Mouse (Mus musculus) heart, embryonic 11.5 days (tissue): ENCODE measurements around the gene 5730507C01Rik. TPM values are rescaled to one million over a fixed set of nuclear protein-coding genes. Genes with fewer than 3 reads are reported as not detected.
"Not testable (repeated sequence)": the region's sequence is repeated elsewhere in the genome, so short reads cannot be mapped to it uniquely, and the experiment has no call there.

Source experiments
- ATAC-seq: fragments of 200-750 bp; cut with Nextera tagmentation; replicated peaks from 2 replicates; pipeline ENCODE4 v1.8.0; 2017; ENCODE audit warnings: moderate library complexity; ENCODE audit not compliant: insufficient number of reproducible peaks, low FRiP score, low TSS enrichment
- H3K27ac ChIP-seq: fragments of 300-500 bp; sonication (generic); 2 replicates; pipeline ENCODE4 v1.5.1; 2014; ENCODE audit warnings: mild to moderate bottlenecking, low read depth, low read length
- H3K27me3 ChIP-seq: fragments of 300-500 bp; sonication (generic); 2 replicates; pipeline ENCODE4 v1.6.1; 2014; ENCODE audit warnings: mild to moderate bottlenecking, low read length, mixed read lengths; ENCODE audit not compliant: control insufficient read depth, insufficient read depth
- H3K36me3 ChIP-seq: fragments of 300-500 bp; sonication (generic); 2 replicates; pipeline ENCODE4 v1.6.1; 2014; ENCODE audit warnings: mild to moderate bottlenecking, low read length, moderate library complexity, mixed read lengths; ENCODE audit not compliant: control insufficient read depth, insufficient read depth
- H3K4me1 ChIP-seq: fragments of 300-500 bp; sonication (generic); 2 replicates; pipeline ENCODE4 v1.6.1; 2014; ENCODE audit warnings: low read length; ENCODE audit not compliant: control insufficient read depth, insufficient read depth
- H3K4me2 ChIP-seq: fragments of 300-500 bp; sonication (generic); 2 replicates; pipeline ENCODE4 v1.6.1; 2014; ENCODE audit warnings: mild to moderate bottlenecking, moderate library complexity
- H3K4me3 ChIP-seq: fragments of 300-500 bp; sonication (generic); 2 replicates; pipeline ENCODE4 v1.5.1; 2014; ENCODE audit warnings: low read depth, low read length
- H3K9ac ChIP-seq: fragments of 300-500 bp; sonication (generic); 2 replicates; pipeline ENCODE4 v1.6.1; 2014; ENCODE audit warnings: mild to moderate bottlenecking, low read depth, low read length, moderate library complexity
- H3K9me3 ChIP-seq: fragments of 300-500 bp; sonication (generic); replicated peaks from 2 replicates; pipeline ENCODE4 v1.6.1; 2016; ENCODE audit warnings: low read length; ENCODE audit not compliant: control insufficient read depth
- WGBS: fragments of 180-500 bp; shearing (Covaris S2); extraction: QIAGEN DNeasy Blood & Tissue Kit; methylation state at CpG from one replicate; pipeline ENCODE4 v1.1.7; 2014; ENCODE audit not compliant: insufficient replicate concordance; 5-methylcytosine and 5-hydroxymethylcytosine counted together
- polyA plus RNA-seq: library from polyadenylated mRNA; unstranded; fragments of >200 nt; fragmentation: Nextera tagmentation; extraction: Ambion mirVana; gene quantifications from 2 replicates; pipeline ENCODE4 v1.2.1, GENCODE M21; 2014

The 5730507C01Rik gene
- 1.4 and 1.8 TPM in 2 replicates for polyA plus RNA-seq

DNA sequence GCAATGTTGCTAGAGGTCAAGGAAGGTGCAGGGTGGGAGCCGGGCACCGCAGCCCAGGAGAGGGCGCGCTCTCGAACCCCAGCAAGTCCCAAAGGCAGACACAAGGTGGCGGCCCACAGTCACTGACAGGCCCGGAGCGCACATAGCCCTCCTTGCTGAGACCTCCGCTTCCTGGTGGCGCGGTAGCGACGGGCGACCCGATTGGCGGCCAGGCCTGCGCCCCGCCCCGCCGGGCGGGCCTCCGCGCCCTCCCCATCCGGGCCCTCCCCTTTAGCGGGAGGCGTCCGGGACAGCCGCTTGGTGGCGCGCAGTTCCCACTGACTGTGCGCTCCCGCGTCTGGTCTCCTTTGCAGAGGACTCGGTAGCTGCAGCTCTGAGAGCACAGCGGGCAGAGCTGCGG lies at the start of gene 5730507C01Rik:
Gene 5730507C01Rik, plus strand, starts transcription at position 340 of the 400 bp plus-strand sequence.
- no peak for ATAC-seq
- H3K4me3 ChIP-seq = peak within 1 kb of the TSS; percentile 42
- H3K4me2 ChIP-seq = peak within 1 kb of the TSS; percentile 58
- H3K9me3 ChIP-seq = peaks cover 6% of the 10 kb centered on the region
- H3K27me3 ChIP-seq = peaks cover 5% of the 10 kb centered on the region
- 4% methylated on average over 25 of the region's 36 CpGs for WGBS
- H3K9ac ChIP-seq = 0 out of 2 replicates have a peak within 1 kb of the TSS, but pooled peaks have one; percentile 39
- H3K27ac ChIP-seq = no peak within 1 kb of the TSS
- H3K4me1 ChIP-seq = no peaks in the 10 kb centered on the region
- H3K36me3 ChIP-seq = no peaks in the 10 kb centered on the region

DNA sequence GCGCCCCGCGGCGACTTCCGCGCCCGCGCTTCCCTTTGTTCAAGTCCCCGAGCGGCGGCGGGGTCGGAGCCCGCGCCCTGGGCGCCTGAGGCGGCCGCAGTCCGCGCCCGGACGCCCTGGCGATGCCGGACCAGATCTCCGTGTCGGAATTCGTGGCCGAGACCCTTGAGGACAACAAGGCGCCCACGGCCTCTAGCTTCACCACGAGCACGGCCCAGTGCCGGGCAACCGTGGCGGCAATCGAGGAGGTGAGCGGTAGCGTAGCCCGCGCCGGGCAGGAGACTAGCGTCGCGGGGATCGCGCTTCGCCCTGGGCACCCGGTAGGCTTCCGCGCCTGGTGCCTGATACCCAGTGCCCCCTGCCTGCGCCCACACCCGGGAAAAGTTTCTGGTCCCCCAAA lies 306 bp downstream of the 5730507C01Rik start:
- Histone ChIP-seq H3K4me2 (peak overlapping the region; percentile 58), H3K9ac (0 out of 2 replicates have a peak overlapping the region, but pooled peaks have one; percentile 39), H3K4me3 (peak overlapping the region; percentile 42)
- H3K4me1 ChIP-seq, ATAC-seq, H3K9me3 ChIP-seq, H3K27ac ChIP-seq, H3K27me3 ChIP-seq, H3K36me3 ChIP-seq: not testable (repeated sequence)
- WGBS = 2% methylated on average over 48 of the region's 52 CpGs

DNA sequence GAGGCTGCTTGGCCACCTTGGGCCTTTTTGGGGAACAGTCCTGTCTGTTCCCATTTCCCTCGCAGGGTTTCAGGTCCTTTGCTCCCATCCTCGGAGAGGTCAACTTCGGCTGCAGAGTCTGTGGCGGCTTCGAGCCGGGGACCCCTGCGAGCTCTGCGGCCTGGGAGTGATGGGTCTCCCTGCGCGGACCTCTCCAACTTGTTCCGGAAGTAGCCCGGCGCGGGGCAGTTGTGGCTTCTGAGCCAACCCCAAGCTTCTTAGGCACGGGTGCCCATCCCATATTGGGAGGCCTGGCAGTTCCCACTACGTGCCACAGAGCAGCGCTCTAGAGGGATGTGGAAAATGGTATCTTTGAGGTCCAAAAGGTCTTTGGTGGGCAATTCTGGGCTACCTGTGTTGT lies 767 bp downstream of the 5730507C01Rik start:
- Histone ChIP-seq H3K4me3 (peak overlapping the region; percentile 42), H3K4me2 (peak overlapping the region; percentile 58)
- not testable (repeated sequence) for ATAC-seq, H3K27me3 ChIP-seq, H3K4me1 ChIP-seq, H3K36me3 ChIP-seq, H3K27ac ChIP-seq, H3K9me3 ChIP-seq, H3K9ac ChIP-seq
- WGBS = 8% methylated on average over 17 of the region's 17 CpGs
